Mouse (Mus musculus): Measurements from ENCODE around the gene Sap30.
"Not testable (repeated sequence)": the region's sequence is repeated elsewhere in the genome, so short reads cannot be mapped to it uniquely, and the experiment has no call there.

Sap30 gene

DNA sequence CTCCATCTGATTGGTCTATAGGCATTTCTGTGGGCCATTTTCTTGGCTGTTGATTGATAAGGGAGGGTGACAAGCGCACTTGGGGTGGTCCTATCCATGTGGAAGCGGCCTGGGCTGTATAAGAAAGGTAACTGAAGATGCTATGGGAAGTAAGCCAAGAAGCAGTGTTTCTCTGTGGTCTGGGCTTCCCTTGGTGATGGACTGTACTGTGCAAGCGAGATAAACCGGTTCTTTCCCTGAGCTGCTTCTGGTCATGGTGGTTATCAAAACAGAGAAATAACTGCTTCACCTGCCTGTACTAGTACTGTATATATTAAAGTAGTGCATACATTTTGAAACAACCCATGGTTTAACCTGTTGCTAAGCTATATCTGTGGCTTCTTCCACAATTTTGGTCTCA, 4.2 kb upstream of the Sap30 start:
- DNase-seq = no peak

DNA sequence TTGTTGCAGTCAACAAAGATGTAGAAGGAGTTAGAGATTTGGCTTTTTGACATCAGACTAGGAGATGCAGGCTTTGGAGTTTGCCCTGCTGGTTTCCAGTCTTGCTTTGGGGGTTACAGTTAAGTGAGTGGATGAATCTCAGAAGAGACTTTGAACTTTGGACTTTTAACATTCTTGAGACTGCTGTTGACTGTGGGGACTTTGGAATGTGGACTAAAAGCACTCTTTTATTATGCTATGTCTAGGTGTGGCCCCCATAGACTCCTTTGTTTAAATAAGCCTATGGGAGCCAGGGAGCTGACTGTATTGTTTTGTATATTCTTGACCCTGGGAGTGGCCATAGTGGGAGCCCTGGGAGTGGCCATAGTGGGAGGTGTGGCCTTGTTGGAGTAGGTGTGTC, 2.2 kb upstream of the Sap30 start:
- no peak for DNase-seq

DNA sequence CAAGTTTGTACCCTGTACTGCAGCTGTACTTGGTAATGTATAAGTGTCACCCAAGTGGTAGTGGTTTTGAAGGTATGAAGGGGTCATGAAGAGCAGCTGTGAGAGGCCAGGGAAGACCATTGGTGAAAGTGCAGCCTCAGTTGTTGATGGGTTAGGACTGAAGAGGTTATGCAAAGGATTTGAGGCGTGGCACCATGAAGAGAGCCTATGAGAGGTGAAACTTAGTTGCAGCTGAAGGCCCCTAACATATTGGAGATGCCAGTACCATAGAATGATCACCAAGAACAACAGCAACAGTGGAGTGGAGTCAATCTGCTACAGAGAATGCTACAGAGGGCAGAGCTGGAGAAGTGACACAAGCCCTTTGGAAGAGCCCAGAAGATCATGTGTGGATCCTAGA, 1.7 kb upstream of the Sap30 start:
- no peak for DNase-seq

DNA sequence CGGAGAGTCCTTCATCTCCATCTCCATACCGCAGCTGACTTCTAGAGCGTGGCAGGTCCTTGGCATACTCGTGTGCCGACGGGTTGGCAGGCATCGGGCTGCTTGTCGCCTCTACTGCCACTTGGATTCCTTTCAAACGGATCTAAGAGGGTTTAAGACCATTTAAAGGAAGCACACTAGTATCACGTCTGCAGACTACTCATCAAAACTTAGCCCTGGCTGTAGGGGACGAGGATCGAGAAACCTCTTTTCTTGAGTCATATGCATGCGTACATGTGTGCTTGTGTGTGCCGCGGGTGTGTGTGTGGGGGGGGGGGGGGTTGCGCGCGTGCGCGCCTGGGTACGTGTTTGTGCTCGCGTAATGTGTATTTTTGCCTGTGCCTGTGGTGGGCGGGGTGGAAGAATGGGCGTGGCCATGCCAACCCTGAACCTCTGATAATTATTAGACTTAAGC, 679 bp upstream of the Sap30 start:
- DNase-seq = peak; percentile 78

DNA sequence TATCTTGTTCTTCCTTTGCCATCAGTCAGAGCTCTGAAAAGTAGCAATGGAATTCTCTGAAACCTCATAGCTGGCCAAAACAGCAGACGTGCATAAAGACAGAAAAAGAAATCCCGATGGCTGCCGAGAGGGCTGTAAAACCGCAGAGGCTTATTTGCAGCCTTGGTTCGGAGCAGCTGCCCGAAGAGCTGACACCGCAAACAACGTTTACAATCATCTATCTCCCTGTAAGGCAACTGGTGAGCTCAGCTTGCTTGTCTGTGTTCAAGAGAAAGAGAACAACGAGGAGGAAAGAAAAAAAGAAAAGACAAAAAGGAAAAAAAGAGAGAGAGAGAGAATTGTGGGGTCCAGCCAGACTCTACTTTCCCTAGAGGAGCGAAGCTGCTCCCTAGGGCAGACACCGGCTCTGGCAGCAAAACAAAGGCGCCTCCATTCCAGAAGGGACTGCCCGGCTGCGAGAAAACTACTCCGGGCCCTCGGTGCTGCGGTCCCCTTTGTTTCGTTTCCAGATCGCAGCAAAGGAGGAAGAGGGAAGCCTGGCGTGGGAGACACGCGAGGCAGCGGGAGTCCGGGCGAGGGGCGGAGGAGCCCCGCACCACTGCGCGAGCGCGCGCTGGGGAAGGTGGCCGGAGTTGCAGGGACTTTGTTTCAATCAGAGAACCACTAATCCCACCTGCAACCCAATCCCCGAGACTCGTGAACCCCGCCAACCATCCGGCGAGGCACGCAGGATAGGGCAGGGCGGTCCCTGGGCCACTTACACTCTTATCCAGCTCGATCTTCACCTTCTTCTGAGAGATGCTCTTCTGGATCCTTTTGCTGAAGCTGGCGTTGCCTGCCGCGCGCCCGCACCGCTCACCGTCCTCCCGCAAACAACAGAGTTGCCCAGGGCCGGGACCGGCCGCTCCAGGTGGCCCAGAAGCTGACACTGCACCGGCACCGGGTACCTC, 894 bp downstream of the Sap30 start:
- DNase-seq = peak; percentile 68

DNA sequence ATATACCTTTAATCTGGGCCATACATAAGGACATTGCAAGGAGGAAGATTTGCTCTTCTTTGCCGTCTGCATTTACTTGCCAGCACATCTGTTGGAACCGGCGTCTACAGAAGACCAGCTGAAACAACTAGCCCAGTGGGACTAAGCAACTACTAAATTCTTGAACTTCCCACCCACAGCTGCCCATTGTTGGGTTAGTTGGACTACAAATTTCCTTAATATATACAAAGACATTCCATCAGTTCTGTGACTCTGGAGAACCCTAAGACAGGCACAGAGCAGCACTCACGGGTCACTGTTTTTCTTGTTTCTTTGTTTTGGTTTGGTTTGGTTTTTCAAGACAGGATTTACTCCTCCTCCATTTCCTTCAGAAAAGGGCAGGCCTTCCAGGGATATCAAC, 7.1 kb downstream of the Sap30 start:
- DNase-seq = no peak

DNA sequence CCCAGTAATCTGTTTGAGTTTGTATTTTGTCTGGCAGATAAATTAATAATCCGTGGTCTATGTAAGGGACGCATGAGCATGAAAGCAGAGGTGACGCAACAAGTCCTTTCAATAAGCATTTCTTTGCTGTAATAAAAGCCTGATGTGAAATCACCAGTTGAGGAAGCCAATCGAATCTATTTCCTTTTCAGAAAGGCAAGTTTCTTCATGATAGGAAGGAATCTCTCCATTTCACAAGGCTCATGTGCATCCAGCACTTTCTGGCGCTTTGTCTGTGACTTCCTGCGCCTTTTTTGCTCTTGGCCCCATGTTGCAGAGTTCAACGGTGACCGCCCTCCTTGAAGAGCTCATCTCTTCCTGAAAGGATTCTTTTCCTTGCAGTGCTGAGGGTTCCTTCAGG, 8.0 kb downstream of the Sap30 start:
- no peak for DNase-seq

DNA sequence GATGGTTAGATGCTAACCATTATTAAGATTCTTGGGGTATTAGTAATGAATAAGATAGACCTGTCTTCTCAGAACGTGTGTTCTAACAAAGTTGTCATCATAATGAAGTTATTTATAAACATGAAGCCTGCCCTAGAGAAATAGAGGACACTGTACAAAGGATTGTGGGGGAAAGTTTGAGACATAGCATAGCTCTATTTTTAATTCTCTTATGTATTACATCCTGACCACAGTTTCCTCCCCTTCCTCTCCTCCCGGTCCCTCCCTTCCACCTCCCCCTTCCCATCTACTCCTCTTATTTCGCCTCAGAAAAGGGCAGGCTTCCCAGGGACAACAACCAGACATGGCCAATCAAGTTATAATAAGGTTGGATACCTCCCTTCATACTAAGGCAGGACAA, 9.3 kb downstream of the Sap30 start:
- no peak for DNase-seq

DNA sequence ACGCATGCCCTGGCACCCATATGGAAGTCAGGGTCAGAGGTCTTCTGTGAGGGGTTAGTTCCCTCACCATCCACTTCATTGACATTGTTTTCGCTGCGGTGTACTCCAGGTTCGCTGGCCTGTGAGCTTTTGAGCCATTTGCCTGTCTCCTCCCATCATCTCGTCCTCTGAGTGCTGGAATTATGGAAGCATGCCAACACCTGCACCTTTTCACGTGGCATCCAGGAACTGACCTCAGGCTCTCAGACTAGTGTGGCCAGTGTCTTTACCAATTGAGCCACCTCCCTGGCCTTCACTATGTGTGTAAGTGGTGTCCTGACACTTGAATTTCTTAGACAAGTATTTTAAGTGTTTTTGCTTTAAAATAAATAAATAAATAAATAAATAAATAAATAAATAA, 13.9 kb downstream of the Sap30 start:
- no peak for DNase-seq

DNA sequence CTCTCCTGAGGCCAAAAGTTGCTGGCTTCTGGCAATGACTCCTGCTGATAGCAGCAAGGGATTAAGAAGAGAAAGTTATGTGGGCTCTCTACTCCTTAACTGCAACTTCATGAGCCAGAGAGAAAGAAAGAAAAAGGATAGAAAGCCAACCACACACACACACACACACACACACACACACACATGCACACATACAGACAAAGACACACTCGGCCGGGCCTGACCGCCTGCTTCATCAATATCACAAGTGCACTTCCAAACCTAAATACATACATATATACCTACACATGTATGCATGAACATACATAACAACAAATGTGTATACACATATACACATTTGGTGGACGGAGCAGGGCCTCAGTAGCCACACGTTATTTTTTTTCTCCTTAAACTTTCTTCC, 16.8 kb downstream of the Sap30 start:
- no peak for DNase-seq

DNA sequence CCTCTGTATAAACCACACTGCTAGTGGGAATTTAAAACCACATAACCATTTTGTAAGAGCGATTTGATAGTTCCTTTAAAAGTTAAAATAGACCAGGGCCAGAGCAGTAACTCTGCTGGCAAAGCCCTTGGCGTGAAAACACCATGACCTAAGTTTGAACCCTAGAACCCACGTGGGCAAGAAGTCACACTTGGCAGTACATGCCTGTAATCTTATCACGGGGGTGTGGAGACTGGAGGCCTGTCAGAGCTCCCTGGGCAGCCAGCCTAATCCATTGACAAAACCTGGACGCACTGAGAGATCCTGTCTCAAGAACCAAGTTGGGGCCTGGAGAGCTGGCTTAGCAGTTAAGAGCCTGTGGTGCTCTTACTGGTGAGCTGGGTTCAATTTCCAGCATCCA, 19.0 kb downstream of the Sap30 start:
- no peak for DNase-seq

DNA sequence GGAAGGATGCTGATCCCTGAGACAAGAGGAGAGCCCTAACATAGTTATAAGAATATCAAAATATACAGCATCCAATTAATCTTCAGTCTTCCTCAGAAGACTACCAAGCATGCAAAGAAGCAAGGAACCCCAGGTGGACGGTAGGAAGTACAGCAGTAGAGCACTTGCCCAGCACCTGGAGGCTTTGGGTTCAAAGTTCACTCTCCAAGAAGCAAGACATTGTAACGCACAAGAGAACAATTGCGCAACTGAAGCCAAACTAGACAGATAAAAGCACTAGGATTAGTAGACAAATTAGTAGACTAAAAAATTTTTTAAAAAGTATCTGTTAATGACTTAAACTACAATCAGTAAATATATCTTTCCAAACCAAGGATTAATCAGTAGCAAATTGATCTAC, 23.9 kb downstream of the Sap30 start:
- DNase-seq = no peak

DNA sequence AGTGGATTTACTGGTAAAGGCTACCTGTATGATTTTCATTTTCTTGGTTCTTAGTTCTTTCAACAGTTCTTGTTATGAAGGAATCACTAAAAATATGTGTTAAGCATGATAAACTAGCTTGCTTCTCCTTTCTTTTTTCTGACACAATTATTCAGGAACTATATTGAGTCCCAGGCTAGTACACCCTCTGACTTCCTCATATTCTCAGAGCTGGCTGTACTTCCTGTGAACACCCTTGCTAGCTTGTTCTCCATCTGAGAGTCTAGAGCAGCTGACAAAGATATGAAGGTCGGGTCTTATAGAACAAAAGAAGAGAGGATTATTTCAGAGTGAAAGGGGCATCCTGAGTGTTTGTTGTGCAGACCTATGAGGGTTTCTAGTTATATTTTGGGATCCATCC, 24.8 kb downstream of the Sap30 start:
- no peak for DNase-seq

DNA sequence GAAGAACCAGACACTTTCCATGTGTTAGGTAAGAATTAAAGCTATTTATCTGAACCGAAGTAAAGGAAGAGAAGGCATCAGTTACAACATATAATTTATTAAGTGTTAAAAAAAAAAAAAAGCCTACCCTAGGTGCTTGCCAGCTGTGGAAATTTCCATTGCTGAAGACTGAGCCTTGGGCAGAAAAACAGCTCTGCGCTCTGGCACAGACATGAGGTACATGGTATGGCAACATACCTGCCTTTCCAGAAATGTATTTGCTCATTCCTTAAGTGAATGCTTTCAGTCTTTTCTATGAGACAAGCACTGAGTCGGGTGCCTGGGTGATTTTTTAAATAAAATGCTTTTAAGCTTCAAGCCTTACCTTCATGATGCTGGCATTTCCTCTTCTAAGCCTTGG, 29.7 kb downstream of the Sap30 start:
- DNase-seq = no peak

DNA sequence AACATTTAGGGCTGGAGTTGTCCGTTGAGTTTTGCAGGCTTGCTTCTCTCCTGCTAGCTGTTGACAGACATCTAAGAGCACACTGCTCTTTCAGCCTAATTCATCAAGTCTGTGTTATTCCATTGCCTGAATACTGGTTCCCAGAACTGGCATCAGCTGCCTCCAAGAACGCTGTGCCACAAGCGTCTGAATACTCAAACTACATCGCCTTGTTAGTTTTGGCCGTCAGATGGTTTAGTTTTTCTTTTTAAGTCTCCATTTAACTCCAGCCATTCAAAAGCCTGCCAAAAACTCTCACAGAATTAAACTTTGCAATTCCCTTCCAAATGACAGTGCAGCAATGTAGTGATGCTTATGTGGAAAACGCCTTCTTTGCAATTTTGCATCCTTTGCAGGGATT, 30.5 kb downstream of the Sap30 start:
- DNase-seq = no peak

DNA sequence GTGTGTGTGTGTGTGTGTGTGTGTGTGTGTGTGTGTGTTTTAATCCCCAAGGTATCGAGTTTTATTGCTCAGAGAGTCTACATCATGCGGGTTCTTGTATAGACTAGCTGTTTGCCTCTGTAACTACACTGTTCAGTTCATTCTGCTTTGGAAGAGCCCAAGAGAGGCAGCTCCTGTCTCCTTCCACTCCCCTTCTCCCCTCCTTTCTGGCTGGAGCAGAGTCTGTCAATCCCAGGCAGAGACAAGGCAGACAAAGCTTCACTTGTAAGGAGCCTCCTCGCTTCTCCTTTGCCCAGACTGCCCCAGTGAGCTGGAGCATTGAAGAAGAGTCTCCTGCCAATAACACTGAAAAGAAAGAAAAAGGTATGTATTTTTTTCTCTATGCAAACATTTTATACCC, 31.9 kb downstream of the Sap30 start, which contains the start of gene Scrg1:
Gene Scrg1, plus strand, starts transcription at position 159 of the 400 bp plus-strand sequence.
- DNase-seq = no peak

DNA sequence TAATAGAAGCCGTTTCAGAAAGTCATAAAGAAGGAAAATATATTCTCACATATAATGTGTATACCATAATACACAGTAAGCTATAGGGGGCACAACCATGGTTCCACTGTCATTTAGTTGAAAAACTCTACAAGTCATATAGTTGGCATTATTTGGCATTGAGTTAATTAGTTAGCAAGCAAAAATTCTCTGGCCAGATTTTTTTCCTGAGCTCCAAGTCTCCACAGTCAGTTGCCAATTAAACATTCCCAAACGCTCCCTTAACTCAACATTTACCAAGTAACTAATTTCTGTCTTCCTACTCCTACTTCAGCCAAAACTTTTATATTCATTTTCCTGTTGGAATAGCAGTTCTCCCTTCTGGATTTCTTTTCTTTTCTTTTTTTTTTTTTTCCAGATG, 34.3 kb downstream of the Sap30 start:
- no peak for DNase-seq

DNA sequence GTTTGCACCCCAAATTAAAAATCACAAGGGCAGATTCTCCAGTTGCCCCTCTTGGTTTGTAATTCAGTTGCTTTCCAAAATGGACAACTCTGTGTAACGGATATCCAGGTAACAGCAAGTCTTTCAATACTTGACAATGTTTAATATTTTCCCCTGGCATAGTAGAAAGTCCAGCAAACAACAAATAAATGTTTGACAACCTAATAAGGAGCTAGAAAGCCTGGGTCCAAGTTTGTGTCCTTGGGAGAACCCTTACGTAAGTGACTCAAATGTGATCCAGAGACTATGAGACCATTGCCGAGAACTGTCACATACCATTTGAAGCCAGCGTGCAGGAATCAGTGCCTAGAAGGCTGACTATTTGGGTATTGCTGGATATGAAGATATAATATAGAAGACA, 35.8 kb downstream of the Sap30 start:
- DNase-seq = no peak

DNA sequence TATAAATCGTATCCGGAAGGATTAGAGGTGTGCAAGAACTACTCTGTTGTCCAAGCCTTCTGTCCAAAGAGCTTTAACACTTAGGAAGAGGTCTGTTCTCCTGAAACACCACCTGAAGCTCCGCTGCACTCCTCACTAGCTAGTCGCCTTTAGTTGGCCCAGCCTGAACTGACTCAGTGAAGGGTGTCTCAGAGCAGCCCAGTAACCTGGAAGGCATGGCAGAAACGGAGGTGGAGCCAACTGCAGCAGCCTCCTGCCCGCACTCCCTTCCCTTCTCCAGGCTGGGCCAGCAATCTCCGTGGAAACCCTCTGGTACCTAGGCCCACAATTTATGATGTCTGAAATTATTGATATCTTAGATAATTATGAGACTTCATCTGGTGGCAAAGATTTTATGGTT, 36.9 kb downstream of the Sap30 start:
- no peak for DNase-seq

DNA sequence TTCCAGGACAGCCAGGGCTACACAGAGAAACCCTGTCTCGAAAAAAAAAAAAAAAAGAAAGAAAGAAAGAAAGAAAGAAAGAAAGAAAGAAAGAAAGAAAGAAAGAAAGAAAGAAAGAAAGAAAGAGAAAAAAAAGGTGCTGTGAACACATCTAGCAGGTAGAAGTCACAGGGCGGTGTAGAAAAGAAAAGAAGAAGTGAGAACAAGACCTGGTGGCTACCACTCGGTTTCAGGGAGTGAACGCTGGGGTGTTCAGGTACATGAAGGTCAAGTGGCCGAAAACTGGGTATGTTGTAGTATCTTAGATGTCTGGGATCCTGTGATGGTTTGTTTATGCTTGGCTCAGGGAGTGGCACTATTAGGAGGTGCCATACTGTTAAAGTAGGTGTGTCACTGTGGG, 41.8 kb downstream of the Sap30 start:
- DNase-seq = not testable (repeated sequence)

DNA sequence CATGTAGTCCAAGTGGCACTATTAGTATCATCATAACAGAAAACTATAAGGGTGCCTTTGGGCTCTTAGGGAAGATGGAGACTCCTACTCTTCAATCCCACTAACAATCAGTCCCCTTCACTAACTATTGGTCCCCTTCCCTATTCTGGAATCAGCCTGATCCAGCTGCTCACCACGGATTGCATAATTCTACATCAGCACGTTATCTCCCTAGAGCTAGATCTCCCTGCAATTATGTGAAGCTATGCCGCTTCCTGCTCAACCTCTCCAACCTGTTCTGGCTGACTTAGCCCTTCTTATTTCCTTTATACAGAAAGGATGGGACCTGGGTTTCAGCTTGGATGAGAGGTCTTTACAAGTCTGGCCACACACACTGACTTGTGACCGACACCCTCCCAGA, 44.4 kb downstream of the Sap30 start:
- DNase-seq = no peak

DNA sequence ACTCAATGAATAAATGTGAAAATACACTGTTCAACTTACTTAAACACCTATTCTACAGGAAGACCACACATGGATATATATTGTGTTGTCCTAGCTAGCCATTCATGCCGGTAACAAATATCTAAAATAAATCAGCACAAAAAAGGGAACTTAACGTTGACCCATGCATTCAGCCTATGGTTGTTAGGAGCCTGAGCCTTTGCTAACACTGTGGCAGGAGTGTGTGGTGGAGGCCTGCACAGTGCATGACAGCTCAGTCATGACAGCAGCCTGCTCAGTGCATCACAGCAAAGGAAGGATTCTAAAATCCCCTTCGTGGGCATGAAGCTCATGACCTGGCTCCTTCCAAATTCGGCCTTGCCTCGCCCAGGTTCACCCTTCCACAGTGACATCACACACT, 46.1 kb downstream of the Sap30 start:
- DNase-seq = no peak

DNA sequence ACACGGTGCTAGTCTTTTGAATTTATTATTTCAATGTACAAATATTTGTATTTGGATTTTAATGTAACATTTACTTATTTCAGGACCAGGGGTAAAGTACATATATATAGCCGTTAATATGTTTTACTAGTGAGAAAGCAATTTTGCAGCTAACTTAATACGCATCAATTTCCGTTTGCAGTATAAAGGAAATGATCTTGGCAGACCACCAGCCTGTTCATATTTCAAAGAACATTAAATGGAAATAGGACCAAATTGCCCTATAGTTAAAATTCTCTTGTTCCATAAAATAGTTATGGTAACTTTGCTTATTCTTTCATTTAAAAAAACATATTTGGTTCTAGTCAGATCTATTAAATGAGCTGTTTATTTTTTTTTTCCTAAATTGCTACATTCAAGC, 46.5 kb downstream of the Sap30 start:
- no peak for DNase-seq

DNA sequence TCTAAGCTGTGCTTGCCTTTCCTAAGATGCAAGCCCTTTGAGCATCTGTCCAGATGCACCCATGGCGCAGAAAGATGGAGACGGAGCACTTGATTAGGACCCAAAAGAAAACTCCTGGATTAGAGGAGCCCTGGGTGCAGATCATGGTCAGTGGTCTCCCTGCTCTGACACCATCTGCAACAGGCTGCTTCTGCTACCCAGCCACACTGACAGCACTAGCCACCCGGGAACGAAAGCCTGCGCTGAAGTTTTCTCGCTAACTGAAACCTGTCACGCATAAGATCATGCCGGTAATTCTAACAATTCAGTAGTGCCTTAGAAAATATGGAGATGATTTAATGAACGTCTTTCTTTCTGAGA, 51.2 kb downstream of the Sap30 start:
- no peak for DNase-seq

DNA sequence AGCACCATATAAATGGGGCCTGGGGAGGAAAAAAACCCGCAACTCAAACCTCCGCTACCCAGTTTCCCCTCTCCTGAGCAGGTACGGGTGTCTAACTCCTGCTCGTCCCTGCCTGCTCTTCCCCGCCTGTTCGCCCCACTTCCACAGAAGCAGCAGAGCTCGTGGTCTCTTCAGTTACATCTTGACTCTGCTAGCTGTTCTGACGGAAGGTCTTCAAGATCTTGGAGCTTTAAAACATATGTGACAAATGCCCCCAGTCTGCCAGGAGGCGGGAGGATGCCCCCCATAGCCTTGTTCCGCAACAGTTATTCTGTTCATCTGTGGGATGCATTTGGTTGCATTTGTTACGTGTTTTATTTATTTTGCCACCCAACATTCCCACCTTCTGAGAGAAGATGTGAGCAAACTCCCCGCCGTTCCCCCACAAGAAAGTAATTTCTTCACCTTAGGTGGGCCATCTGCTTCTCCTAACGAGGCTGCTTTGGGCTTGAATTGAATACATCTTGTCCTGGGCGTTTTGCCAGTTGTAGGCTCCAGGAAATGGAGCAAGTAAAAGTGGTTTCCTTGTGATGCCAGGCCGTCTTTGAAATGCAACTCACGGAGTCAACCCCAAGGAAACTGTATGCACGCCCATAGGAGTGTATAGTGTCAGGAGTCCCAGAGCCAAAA, 51.8 kb downstream of the Sap30 start:
- DNase-seq = no peak
